Mouse (Mus musculus) C2C12 (cell line): ENCODE results near the gene Vps45. TPM values are rescaled to one million over a fixed set of nuclear protein-coding genes. Genes with fewer than 3 reads are reported as not detected.
A peak's percentile ranks its signal among the peaks of the same experiment; 100 is the strongest.

Experiments
- H3K27me3 ChIP-seq: one replicate; pipeline ENCODE4 v1.6.1; 2011; ENCODE audit not compliant: control insufficient read depth, insufficient read depth, insufficient read length
- H3K36me3 ChIP-seq: one replicate; pipeline ENCODE4 v1.6.1; 2011; ENCODE audit not compliant: control insufficient read depth, insufficient read depth
- H3K4me3 ChIP-seq: one replicate; pipeline ENCODE4 v1.5.1; 2011; ENCODE audit warnings: mild to moderate bottlenecking, control low read depth; ENCODE audit not compliant: poor library complexity, insufficient read depth, severe bottlenecking
- H3K79me2 ChIP-seq: one replicate; pipeline ENCODE4 v1.6.1; 2011; ENCODE audit not compliant: control insufficient read depth, insufficient read depth
- H3K79me3 ChIP-seq: one replicate; pipeline ENCODE4 v1.6.1; 2011; ENCODE audit warnings: low read depth, control low read depth
- H3ac ChIP-seq: one replicate; pipeline ENCODE3; 2011; ENCODE audit warnings: low read depth; ENCODE audit not compliant: control insufficient read depth, insufficient read length
- CEBPB ChIP-seq: IDR thresholded peaks from one replicate; pipeline ENCODE4 v1.6.1; 2011; ENCODE audit warnings: low read depth, mild to moderate bottlenecking, control low read depth, moderate library complexity
- CTCF ChIP-seq: IDR thresholded peaks from one replicate; pipeline ENCODE4 v1.5.1; 2011; ENCODE audit not compliant: control insufficient read depth, insufficient read depth, insufficient read length
- FOSL1 ChIP-seq: IDR thresholded peaks from one replicate; pipeline ENCODE4 v1.8.0; 2011; ENCODE audit warnings: mild to moderate bottlenecking, low read length; ENCODE audit not compliant: poor library complexity, insufficient read depth, severe bottlenecking
- MAX ChIP-seq: IDR thresholded peaks from one replicate; pipeline ENCODE4 v1.6.1; 2011; ENCODE audit warnings: mild to moderate bottlenecking, control low read depth
- MYOD1 ChIP-seq: IDR thresholded peaks from one replicate; pipeline ENCODE4 v1.6.1; 2011; ENCODE audit warnings: low read depth; ENCODE audit not compliant: control insufficient read depth, insufficient read length
- MYOG ChIP-seq: IDR thresholded peaks from one replicate; pipeline ENCODE4 v1.6.1; 2011; ENCODE audit not compliant: control insufficient read depth, insufficient read length; ENCODE audit errors: extremely low read depth
- USF1 ChIP-seq: IDR thresholded peaks from one replicate; pipeline ENCODE4 v1.6.1; 2011; ENCODE audit warnings: low read depth, mild to moderate bottlenecking, control low read depth, moderate library complexity
- polyA plus RNA-seq: library from polyadenylated mRNA; unstranded; fragments of >200 nt; fragmentation: generic; extraction: Trizol; gene quantifications from one replicate; pipeline ENCODE4 v1.2.1, GENCODE M21; 2012; ENCODE audit warnings: missing spikeins

The Vps45 gene
- polyA plus RNA-seq, 1 experiment = 15.6 TPM

- Histone ChIP-seq H3K79me3 (no peaks in the 10 kb centered on the region), H3K4me3 (no peak overlapping the region), H3K79me2 (no peaks in the 10 kb centered on the region), H3K27me3 (no peaks in the 10 kb centered on the region), H3ac (no peak overlapping the region), H3K36me3 (no peaks in the 10 kb centered on the region)
- no peak for TF ChIP-seq FOSL1
- TF ChIP-seq CEBPB = no peak
- no peak for TF ChIP-seq CTCF
- no peak for TF ChIP-seq MAX
- TF ChIP-seq MYOD1 = no peak
- no peak for TF ChIP-seq USF1
- no peak for TF ChIP-seq MYOG
Observed at GRCm38 (mm10) chr3:96091146-96091545, 32.9 kb upstream of the Vps45 start.

- Histone ChIP-seq H3K79me3 (no peaks in the 10 kb centered on the region), H3K36me3 (no peaks in the 10 kb centered on the region), H3ac (no peak overlapping the region), H3K4me3 (no peak overlapping the region), H3K27me3 (no peaks in the 10 kb centered on the region), H3K79me2 (no peaks in the 10 kb centered on the region)
- TF ChIP-seq MYOD1 = no peak
- no peak for TF ChIP-seq FOSL1
- no peak for TF ChIP-seq MYOG
- TF ChIP-seq USF1 = no peak
- TF ChIP-seq MAX = no peak
- TF ChIP-seq CEBPB = no peak
- TF ChIP-seq CTCF = no peak
Observed at GRCm38 (mm10) chr3:96089882-96090489, 31.7 kb upstream of the Vps45 start.

GRCm38 (mm10) chr3:96087801-96088200 is 29.5 kb upstream of the Vps45 start:
- no peak for TF ChIP-seq CEBPB
- Histone ChIP-seq H3ac (no peak overlapping the region), H3K36me3 (no peaks in the 10 kb centered on the region), H3K27me3 (no peaks in the 10 kb centered on the region), H3K4me3 (no peak overlapping the region), H3K79me3 (no peaks in the 10 kb centered on the region), H3K79me2 (no peaks in the 10 kb centered on the region)

GRCm38 (mm10) chr3:96087219-96087618 is 29.0 kb upstream of the Vps45 start:
- H3K27me3 ChIP-seq = no peaks in the 10 kb centered on the region
- no peaks in the 10 kb centered on the region for H3K79me3 ChIP-seq
- no peak for TF ChIP-seq CEBPB
- TF ChIP-seq FOSL1 = peak; percentile 76
- no peaks in the 10 kb centered on the region for H3K36me3 ChIP-seq
- H3K4me3 ChIP-seq = no peak overlapping the region
- no peak overlapping the region for H3ac ChIP-seq
- no peaks in the 10 kb centered on the region for H3K79me2 ChIP-seq

- Histone ChIP-seq H3K4me3 (no peak overlapping the region), H3K79me3 (no peaks in the 10 kb centered on the region), H3K79me2 (no peaks in the 10 kb centered on the region), H3K36me3 (no peaks in the 10 kb centered on the region), H3K27me3 (no peaks in the 10 kb centered on the region), H3ac (no peak overlapping the region)
- TF ChIP-seq CTCF = no peak
- no peak for TF ChIP-seq MYOD1
- no peak for TF ChIP-seq FOSL1
- no peak for TF ChIP-seq MYOG
- TF ChIP-seq USF1 = no peak
- no peak for TF ChIP-seq CEBPB
- no peak for TF ChIP-seq MAX
Observed at GRCm38 (mm10) chr3:96084146-96084755, 26.0 kb upstream of the Vps45 start.
